Mouse (Mus musculus) cerebellum, adult 18-20 months (tissue): ENCODE data around the gene Slc38a9.
A peak's percentile ranks its signal among the peaks of the same experiment; 100 is the strongest.

Experiments
- DNase-seq, 2 experiments: peaks; one replicate each; pipeline ENCODE4 v3.0.0; 2021

Slc38a9 gene

DNA sequence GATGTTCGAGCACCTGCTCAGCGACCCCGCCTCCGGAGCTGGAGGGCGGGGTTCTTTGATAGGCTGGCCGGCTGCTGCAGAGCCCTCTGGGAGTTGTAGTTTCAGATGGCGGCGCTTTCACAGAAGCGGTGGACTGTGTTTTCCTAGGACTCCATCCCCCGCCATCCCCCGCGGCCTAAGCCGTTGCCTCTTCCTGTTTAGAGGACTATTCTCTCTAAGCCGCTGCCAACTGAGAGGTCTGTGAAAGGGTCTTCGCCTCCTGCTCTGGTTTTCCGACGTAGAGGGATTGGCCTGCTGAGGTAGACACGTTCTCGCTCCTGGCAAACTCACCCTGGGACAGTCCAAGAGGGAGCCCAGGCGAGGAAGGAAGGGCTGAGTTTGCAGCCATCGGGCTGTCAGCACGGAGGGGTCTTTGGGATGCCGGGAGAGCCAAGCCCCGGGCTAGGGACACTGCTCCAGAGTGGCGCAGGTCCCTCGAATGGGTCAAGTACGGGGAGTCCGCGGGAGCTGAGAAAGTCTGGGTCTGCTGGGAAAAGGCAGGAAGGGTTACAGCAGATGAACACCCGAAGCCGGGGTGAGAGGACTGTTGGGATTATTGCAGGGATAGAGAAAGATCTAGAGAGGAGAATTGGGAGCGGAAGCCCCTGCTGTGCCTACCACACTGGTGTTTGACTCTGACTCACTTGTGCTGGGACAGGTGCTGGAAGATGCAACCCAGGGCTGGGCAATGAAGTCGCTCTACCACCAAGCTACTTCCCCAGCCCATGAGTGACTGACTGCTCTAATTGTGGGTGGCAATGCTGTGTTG is at the start of gene Slc38a9:
Gene Slc38a9, plus strand, starts transcription at position 178 of the 808 bp plus-strand sequence.
- peak; percentile 92 to 98 for DNase-seq

- no peak for DNase-seq
Measured at GRCm38 (mm10) chr13:112621592-112621991, 39.0 kb upstream of the Slc38a9 start.

DNA sequence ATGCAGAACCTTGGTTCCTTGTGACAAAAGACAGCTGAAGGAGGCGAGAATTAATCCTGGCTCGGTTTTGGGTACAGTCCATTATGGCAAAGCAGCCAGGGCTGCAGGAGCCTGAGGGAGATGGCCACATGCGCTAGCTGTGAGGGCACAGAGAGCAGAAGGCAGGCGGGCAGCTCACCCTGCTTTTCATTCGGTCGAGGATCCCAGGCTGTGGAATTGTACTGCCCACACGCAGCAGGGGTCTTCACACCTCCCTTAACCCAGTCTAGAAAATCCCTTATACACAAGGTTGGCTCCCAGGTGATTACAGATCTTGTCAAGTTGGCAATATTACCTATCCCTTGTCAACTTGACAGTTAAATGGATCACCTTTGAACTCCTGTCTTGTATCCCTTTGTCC is 36.9 kb upstream of the Slc38a9 start:
- DNase-seq = peak; percentile 4 to 10

- DNase-seq = no peak
Measured at GRCm38 (mm10) chr13:112624622-112625021, 35.9 kb upstream of the Slc38a9 start.

- no peak for DNase-seq
Measured at GRCm38 (mm10) chr13:112625566-112625965, 35.0 kb upstream of the Slc38a9 start.

GRCm38 (mm10) chr13:112635174-112635837 is 25.2 kb upstream of the Slc38a9 start:
- no peak for DNase-seq

DNA sequence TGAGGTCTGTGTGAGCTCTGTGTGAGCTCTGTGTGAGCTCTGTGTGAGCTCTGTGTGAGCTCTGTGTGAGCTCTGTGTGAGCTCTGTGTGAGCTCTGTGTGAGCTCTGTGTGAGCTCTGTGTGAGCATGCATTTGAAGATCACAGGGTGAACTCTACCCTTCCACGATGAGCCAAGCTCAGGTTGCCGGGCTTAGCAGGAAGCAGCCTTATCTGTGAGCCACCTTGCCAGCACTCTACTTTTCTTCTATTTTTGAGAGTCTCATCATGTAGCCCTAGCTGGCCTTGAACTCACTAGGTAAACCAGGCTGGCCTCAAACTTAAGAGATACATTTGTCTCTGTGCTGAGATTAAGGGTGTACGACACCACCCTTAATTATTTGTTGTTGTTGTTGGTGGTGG is 24.1 kb upstream of the Slc38a9 start:
- no peak for DNase-seq

GRCm38 (mm10) chr13:112639111-112639510 is 21.4 kb upstream of the Slc38a9 start:
- no peak for DNase-seq

- no peak for DNase-seq
Measured at GRCm38 (mm10) chr13:112642897-112643296, 17.7 kb upstream of the Slc38a9 start.

GRCm38 (mm10) chr13:112644996-112645395 is 15.6 kb upstream of the Slc38a9 start:
- no peak for DNase-seq

DNA sequence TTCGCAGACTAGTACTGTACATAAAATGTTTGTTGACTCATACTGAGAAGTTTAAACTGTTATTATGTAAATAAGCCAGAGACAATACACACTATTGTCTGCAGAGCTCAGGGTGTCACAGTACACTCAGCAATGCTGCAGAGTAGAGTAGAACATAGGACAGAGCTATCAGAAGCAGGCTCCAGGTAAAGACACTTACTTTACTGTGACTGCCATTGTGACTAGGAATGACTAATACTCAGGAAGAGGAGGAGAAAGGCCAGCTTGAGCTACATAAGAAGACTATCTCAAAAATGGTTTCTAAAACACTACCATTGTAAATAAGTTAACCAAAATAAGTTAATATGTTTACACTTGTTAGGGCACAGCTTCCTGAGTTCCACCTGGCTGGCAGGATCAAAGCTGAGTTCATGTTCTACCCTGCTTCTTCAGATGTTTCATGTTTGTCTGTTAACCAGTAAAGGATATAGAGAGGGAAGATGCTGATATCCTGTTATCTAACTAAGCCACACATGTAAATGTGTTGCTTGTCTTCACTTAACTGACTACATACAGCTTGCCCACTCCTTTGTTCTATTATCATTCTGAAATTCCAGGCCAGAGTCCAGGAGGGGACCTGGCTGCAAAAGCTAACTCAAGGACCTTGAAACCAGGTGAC is 14.9 kb upstream of the Slc38a9 start:
- no peak for DNase-seq

GRCm38 (mm10) chr13:112651183-112651582 is 9.4 kb upstream of the Slc38a9 start:
- no peak for DNase-seq

- no peak for DNase-seq
Measured at GRCm38 (mm10) chr13:112652205-112652604, 8.3 kb upstream of the Slc38a9 start, which contains the start of gene Ddx4. Ddx4 (minus strand) TSS chr13:112652475.

DNA sequence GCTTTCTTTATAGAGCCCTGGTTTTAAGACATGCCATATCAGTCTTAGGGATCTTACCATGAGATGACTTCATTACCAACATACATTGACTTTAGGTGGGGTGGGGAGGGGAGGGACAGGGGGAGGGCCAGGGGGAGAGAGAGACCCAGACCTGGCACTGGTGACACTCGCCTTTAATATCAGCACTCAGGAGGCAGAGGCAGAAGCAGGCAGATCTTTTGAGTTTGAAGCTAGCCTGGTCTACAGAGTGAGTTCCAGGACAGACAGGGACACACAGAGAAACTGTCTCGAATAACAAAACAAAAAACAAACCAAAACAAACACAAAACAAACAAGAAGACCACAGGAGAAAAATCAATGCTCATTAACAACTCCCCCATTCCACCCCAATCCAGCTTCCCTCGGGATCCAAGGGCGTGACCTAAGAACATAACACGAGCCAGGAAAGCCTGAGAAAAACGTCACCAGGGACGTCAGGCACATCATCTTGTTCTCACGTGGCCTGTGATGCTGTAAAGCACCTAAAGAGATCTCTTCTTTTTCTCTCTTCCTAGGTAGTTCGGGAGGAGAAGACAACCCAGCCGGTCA is 471 bp upstream of the Slc38a9 start:
- DNase-seq = no peak

GRCm38 (mm10) chr13:112661687-112662086 is 1.1 kb downstream of the Slc38a9 start:
- no peak for DNase-seq

DNA sequence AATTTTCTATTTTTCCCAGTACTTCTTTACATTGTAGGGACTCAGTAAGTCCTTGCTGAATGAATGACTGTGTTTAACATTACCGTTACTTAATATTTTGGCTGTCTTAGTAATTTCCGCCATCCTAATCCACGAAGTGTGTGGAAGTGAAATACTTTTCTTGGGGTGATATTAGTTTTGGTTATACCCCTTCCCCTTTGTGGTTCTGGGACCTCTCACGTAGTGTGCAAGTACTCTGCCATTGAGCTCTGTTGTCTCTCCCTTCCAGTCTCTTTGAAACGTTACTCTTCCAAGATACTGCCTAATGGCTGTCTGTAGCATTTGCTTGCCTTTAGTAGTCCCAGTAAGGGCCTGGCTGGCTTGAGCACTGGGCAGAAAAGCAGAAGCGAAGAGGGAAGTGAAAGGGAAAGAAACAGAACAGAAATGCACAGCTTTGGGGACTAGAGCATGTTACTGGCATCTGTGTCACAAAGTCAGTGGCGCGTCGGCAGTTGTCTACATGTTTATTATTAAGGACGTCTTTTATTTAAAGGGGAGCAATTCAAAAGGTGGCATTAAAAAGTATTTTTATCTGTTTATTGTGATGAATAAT is 6.0 kb downstream of the Slc38a9 start:
- DNase-seq = no peak

DNA sequence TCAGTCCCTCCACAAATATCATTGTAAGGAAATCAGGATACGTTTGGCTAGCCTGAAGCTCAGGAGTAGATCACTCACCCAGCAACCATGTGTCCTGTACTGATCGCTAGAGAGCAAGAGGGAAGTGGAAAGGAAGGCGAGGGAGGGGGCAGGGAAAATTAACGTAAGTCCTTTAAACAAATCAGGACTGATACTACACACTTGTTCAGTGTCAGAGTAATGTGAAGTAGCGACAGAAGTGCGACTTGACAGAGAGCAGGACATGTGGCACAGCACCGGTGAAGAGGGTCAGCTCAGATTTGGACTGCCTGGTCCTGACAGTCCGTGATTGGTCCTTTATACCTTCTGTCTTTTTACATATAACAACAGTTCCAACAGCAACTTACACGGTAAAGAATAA is 6.7 kb downstream of the Slc38a9 start:
- no peak for DNase-seq

- no peak for DNase-seq
Measured at GRCm38 (mm10) chr13:112671708-112672107, 11.2 kb downstream of the Slc38a9 start.

- DNase-seq = no peak
Measured at GRCm38 (mm10) chr13:112672797-112673196, 12.2 kb downstream of the Slc38a9 start.

- peak; percentile 63 to 69 for DNase-seq
Measured at GRCm38 (mm10) chr13:112673899-112674447, 13.4 kb downstream of the Slc38a9 start.

GRCm38 (mm10) chr13:112678154-112678553 is 17.6 kb downstream of the Slc38a9 start:
- no peak for DNase-seq

DNA sequence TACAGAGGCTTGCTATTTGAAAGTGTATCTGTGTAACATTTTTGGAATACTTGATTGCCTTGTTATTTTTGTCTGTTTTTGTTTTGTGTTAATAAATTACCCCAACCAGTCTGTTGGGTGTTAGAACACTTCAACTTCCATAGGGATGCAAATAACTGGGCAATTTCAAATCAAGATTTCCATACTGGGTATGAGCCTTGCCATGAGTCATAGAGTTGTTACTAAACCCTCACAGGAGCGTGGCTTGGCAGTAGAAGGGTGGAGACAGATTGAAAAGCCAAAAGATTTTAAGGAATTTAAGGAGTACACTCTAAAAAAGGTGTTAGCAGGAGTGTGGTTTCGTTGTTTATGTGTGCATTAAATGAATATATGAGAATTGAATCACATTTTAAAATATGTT is 22.8 kb downstream of the Slc38a9 start:
- DNase-seq = no peak

- DNase-seq = no peak
Measured at GRCm38 (mm10) chr13:112683970-112684369, 23.4 kb downstream of the Slc38a9 start.
